Mouse (Mus musculus): ENCODE measurements at regions not wholly inside any gene's neighbourhood (a gene's known extent, or its start where the extent isn't known, plus 50 kb on each side); places are given as distances from the start of the nearest gene placed in this dataset.

DNA sequence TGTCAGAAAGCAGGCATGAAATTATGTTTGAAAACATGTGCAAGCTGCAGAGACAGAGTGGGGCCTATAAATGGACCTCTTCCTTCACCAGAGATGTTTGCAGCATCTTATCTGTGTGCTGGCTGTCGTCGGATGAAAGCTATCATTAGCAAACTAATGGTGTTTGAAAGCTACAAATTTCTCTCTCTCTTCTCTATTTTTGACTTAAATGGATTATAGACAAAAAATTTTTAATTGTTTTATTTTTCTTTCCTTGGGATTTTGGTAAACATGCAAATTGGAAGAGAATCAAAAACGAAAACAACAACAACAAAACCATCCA is 236.9 kb upstream of the Npvf start:
- H3K27ac ChIP-seq (replicated peaks; ENCODE audit: low read depth, low read length), result no peak overlapping the region
- H3K4me3 ChIP-seq (ENCODE audit: insufficient read depth, low read depth, low read length), result no peak overlapping the region
- no peaks in the 10 kb centered on the region for H3K4me1 ChIP-seq (ENCODE audit: control insufficient read depth, insufficient read depth, insufficient read length, low read length)

- H3K27ac ChIP-seq (replicated peaks; ENCODE audit: low read depth, low read length), result no peak overlapping the region
- H3K4me3 ChIP-seq (ENCODE audit: insufficient read depth, low read depth, low read length), result no peak overlapping the region
- H3K4me1 ChIP-seq (ENCODE audit: control insufficient read depth, insufficient read depth, insufficient read length, low read length), result no peaks in the 10 kb centered on the region
Observed at GRCm38 (mm10) chr6:50898792-50899191, 244.6 kb upstream of the Npvf start.

- no peaks in the 10 kb centered on the region for H3K4me1 ChIP-seq (ENCODE audit: control insufficient read depth, insufficient read depth, insufficient read length, low read length)
- H3K4me3 ChIP-seq (ENCODE audit: insufficient read depth, low read depth, low read length), result no peak overlapping the region
- no peak overlapping the region for H3K27ac ChIP-seq (replicated peaks; ENCODE audit: low read depth, low read length)
Observed at GRCm38 (mm10) chr6:50915166-50916030, 261.2 kb upstream of the Npvf start.

GRCm38 (mm10) chr6:50918248-50918647 is 264.0 kb upstream of the Npvf start:
- H3K27ac ChIP-seq (replicated peaks; ENCODE audit: low read depth, low read length), result no peak overlapping the region
- no peaks in the 10 kb centered on the region for H3K4me1 ChIP-seq (ENCODE audit: control insufficient read depth, insufficient read depth, insufficient read length, low read length)
- no peak overlapping the region for H3K4me3 ChIP-seq (ENCODE audit: insufficient read depth, low read depth, low read length)

DNA sequence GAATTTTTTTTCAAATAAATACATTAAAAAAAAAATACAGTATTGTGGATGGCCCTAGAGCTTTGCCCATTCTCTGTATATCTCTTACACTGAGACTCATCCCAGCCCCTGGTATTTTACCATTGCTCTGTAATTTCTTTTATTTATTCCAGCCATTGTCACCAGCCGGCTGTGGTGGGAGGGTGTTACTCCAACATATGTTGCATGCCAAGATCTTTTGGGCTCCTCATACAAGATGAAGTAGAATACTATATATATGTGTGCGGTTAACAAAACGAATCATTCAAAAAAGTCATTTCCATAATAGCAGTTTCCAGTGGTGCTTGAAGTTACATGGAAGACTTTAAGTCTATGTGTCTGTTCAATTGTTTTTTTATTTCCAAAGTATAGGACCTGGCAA is 268.0 kb upstream of the Npvf start:
- Histone ChIP-seq H3K27ac (replicated peaks; ENCODE audit: low read depth, low read length) (no peak overlapping the region), H3K4me1 (ENCODE audit: control insufficient read depth, insufficient read depth, insufficient read length, low read length) (no peaks in the 10 kb centered on the region), H3K4me3 (ENCODE audit: insufficient read depth, low read depth, low read length) (no peak overlapping the region)

- H3K27ac ChIP-seq (replicated peaks; ENCODE audit: low read depth, low read length), result no peak overlapping the region
- H3K4me1 ChIP-seq (ENCODE audit: control insufficient read depth, insufficient read depth, insufficient read length, low read length), result no peaks in the 10 kb centered on the region
- no peak overlapping the region for H3K4me3 ChIP-seq (ENCODE audit: insufficient read depth, low read depth, low read length)
Observed at GRCm38 (mm10) chr6:50924571-50924970, 270.3 kb upstream of the Npvf start.

GRCm38 (mm10) chr6:50924998-50925397 is 270.8 kb upstream of the Npvf start:
- Histone ChIP-seq H3K4me1 (ENCODE audit: control insufficient read depth, insufficient read depth, insufficient read length, low read length) (no peaks in the 10 kb centered on the region), H3K4me3 (ENCODE audit: insufficient read depth, low read depth, low read length) (no peak overlapping the region), H3K27ac (replicated peaks; ENCODE audit: low read depth, low read length) (no peak overlapping the region)

GRCm38 (mm10) chr6:50926313-50926712 is 272.1 kb upstream of the Npvf start:
- Histone ChIP-seq H3K4me1 (ENCODE audit: control insufficient read depth, insufficient read depth, insufficient read length, low read length) (no peaks in the 10 kb centered on the region), H3K4me3 (ENCODE audit: insufficient read depth, low read depth, low read length) (no peak overlapping the region), H3K27ac (replicated peaks; ENCODE audit: low read depth, low read length) (no peak overlapping the region)

- no peak overlapping the region for H3K4me3 ChIP-seq (ENCODE audit: insufficient read depth, low read depth, low read length)
- H3K4me1 ChIP-seq (ENCODE audit: control insufficient read depth, insufficient read depth, insufficient read length, low read length), result no peaks in the 10 kb centered on the region
- no peak overlapping the region for H3K27ac ChIP-seq (replicated peaks; ENCODE audit: low read depth, low read length)
Observed at GRCm38 (mm10) chr6:50929503-50929902, 275.3 kb upstream of the Npvf start.

- no peak overlapping the region for H3K4me3 ChIP-seq (ENCODE audit: insufficient read depth, low read depth, low read length)
- H3K4me1 ChIP-seq (ENCODE audit: control insufficient read depth, insufficient read depth, insufficient read length, low read length), result no peaks in the 10 kb centered on the region
- H3K27ac ChIP-seq (replicated peaks; ENCODE audit: low read depth, low read length), result no peak overlapping the region
Observed at GRCm38 (mm10) chr6:50933510-50933909, 279.3 kb upstream of the Npvf start.

- H3K4me1 ChIP-seq (ENCODE audit: control insufficient read depth, insufficient read depth, insufficient read length, low read length), result no peaks in the 10 kb centered on the region
- no peak overlapping the region for H3K27ac ChIP-seq (replicated peaks; ENCODE audit: low read depth, low read length)
- H3K4me3 ChIP-seq (ENCODE audit: insufficient read depth, low read depth, low read length), result no peak overlapping the region
Observed at GRCm38 (mm10) chr6:50934245-50934644, 280.0 kb upstream of the Npvf start.

DNA sequence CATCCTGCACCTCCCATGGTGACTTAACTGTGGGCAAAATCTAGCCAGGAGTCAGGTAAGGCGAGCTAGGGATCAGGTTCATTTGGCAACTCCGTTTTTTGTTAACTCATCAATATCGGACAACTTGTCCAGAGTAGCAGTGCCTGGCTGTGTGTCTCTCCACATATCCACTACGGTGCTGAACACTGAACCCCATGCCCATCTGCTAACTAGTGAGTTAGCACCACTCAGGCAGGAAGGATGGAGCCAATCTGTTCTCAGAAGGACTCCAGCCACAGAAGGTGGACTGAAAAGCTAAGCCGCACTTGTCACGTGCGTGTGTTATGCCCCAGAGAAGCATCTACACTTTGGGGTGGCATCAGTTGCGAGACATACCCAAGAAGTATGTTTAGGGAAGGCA is 282.1 kb upstream of the Npvf start:
- Histone ChIP-seq H3K4me1 (ENCODE audit: control insufficient read depth, insufficient read depth, insufficient read length, low read length) (no peaks in the 10 kb centered on the region), H3K4me3 (ENCODE audit: insufficient read depth, low read depth, low read length) (no peak overlapping the region), H3K27ac (replicated peaks; ENCODE audit: low read depth, low read length) (no peak overlapping the region)

GRCm38 (mm10) chr6:50937094-50937493 is 282.9 kb upstream of the Npvf start:
- no peak overlapping the region for H3K27ac ChIP-seq (replicated peaks; ENCODE audit: low read depth, low read length)
- H3K4me3 ChIP-seq (ENCODE audit: insufficient read depth, low read depth, low read length), result no peak overlapping the region
- H3K4me1 ChIP-seq (ENCODE audit: control insufficient read depth, insufficient read depth, insufficient read length, low read length), result no peaks in the 10 kb centered on the region

GRCm38 (mm10) chr6:50938879-50939278 is 284.6 kb upstream of the Npvf start:
- Histone ChIP-seq H3K4me1 (ENCODE audit: control insufficient read depth, insufficient read depth, insufficient read length, low read length) (no peaks in the 10 kb centered on the region), H3K4me3 (ENCODE audit: insufficient read depth, low read depth, low read length) (no peak overlapping the region), H3K27ac (replicated peaks; ENCODE audit: low read depth, low read length) (no peak overlapping the region)

GRCm38 (mm10) chr6:50939440-50939839 is 285.2 kb upstream of the Npvf start:
- H3K4me1 ChIP-seq (ENCODE audit: control insufficient read depth, insufficient read depth, insufficient read length, low read length), result no peaks in the 10 kb centered on the region
- H3K27ac ChIP-seq (replicated peaks; ENCODE audit: low read depth, low read length), result no peak overlapping the region
- no peak overlapping the region for H3K4me3 ChIP-seq (ENCODE audit: insufficient read depth, low read depth, low read length)

GRCm38 (mm10) chr6:50940118-50940517 is 285.9 kb upstream of the Npvf start:
- no peak overlapping the region for H3K4me3 ChIP-seq (ENCODE audit: insufficient read depth, low read depth, low read length)
- no peaks in the 10 kb centered on the region for H3K4me1 ChIP-seq (ENCODE audit: control insufficient read depth, insufficient read depth, insufficient read length, low read length)
- H3K27ac ChIP-seq (replicated peaks; ENCODE audit: low read depth, low read length), result no peak overlapping the region

All from brown adipose tissue, adult 24 weeks (tissue).